Mouse (Mus musculus) 3134 (cell line): Measurements from ENCODE around the gene Mrgprf.

Experiments used
- DNase-seq: peaks from one replicate; pipeline ENCODE4 v3.0.0-alpha.2; 2011; ENCODE audit warnings: low spot score; ENCODE audit not compliant: insufficient read length; ENCODE audit errors: extremely low read depth

The Mrgprf gene

DNA sequence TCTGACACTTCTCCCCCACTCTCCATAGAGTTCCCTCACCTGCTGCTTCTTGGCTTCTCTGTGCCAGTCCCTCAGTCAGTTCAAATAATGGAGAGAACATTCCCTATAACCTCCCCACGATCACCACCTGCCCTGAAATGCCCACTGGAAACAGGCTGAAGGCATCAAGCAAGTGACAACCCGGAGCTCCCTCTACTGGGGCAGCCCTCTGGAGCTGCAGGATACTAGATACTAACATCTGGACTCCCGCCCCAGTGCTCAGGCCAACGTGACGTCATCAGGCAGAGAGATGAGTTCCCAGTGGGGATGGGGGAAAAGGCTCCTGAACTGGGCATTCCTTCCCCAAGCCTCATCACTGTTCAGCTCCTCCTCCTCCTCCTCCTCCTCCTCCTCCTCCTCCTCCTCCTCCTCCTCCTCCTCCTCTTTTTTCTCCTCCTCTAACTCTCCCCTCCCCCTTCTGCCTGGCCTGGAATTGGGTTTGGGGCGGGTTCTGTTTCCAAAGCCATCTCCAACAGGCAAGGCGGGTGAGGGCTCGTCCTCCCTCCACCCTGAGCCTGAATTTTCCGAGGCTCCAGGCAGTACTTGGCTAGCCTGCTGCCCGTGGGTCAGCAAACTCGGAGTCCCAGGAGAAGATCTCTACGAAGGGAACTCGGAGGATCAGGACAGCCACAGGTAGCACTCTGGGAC is at the start of gene Mrgprf:
Gene Mrgprf, plus strand, starts transcription at position 508 of the 687 bp plus-strand sequence.
- peak; percentile 76 for DNase-seq

DNA sequence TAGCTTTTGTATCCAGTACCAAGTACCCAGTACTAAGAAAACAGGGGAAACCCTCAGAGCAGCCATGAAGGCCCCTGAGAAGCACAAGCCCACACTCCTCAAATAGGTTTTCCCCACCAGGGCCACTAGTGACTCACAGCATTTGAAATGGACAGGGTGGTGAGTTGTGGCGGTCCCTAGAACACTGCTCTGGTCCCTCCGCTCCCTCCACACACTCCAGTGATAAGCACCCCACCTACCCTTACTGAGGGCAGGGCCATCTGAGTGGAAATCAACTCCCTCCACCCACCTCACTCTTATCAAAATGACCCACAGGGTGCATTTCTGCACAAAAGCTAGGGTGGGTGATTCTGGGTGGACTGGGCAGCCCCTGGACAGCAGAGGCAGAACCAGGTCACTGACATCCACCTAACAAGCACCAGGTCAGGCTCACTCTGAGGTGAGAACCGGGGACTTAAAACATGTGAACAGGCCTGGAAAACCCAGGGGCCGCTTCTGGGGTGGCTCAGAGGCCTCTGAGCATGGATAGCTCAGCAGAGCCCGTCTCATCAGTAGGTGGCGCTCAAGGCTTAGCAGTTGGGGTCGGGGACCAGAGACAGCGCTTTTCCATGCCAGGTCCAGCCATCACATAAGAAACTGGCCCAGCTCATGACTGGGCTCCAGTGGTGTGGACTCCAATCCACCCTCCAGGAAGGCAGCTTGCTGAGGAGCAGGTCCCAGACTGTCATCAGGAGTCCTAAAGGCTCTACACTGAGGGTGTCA is 47.7 kb upstream of the Mrgprf start:
- DNase-seq: peak; percentile 61

DNA sequence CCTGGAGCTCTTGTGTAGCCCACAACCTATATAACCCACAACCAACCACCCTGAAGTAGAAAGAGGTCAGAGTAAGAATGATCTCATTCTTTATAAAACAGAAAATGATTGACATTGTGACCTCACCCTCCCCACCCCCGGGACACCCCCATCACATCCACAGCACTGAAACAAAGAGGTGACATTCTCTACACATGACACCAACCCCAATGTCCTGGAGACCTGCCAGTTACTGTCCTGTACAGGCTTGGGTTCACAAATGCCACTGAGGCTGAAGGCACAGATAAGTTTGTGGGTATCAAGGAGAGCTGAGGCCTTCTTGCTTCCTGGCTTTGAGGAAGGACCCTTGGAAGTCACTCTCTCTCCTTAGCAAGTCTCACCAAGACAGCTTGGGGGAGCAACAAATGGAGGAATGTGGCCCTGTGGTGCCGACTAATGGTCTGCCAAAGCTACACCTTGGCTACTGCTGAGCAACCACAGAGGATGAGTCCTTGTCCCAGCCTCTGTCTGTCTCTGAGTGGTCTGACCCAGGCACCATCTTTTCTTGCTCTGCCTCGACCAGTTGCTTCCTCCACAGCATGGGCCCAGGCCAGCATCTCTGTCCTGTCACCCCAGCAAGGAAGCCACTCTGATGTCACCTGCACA is 46.5 kb upstream of the Mrgprf start:
- DNase-seq: no peak

DNA sequence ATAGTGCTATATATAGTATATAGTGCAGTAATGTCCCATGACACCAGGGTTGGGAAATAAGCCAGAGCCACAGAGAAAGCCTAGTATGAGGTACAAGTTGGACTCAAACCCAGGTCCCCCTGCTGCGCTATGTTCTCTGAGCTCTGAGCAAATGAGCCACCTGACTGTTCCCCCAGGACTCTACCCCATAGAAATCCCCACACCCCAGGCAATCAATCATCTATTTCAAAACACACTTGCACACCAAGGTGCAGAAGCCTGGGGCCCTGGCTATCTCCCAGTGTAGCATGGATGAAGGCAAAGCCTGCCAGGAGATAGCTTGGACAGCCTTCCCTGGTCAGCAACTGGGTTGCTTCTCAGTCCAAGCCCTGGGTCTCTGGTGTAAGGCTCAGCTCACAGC is 44.5 kb upstream of the Mrgprf start:
- DNase-seq: no peak

- DNase-seq: no peak
Measured at GRCm38 (mm10) chr7:145264202-145264601, 36.4 kb upstream of the Mrgprf start.

DNA sequence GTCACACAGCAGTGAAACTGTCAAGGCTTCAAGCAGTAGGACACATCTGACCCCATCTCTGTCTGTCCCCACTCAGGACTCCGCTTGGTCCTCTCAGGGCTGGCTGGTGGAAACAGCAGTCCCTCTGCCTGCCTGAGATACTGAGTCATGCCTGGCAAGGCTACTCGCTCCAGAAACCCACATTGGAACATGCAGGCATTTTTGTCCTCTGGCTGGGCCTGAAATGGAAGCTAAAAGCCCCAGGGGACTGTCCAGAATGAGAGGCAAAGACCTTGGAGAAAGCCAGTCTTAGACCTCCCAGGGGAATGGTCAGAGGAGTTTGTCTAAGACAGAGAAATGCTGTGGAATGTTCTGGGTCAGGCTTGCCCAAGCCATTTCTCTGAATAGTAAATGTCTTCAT is 34.6 kb upstream of the Mrgprf start:
- peak; percentile 80 for DNase-seq

- no peak for DNase-seq
Measured at GRCm38 (mm10) chr7:145268890-145269289, 31.7 kb upstream of the Mrgprf start.

- DNase-seq: no peak
Measured at GRCm38 (mm10) chr7:145270955-145271354, 29.7 kb upstream of the Mrgprf start.

DNA sequence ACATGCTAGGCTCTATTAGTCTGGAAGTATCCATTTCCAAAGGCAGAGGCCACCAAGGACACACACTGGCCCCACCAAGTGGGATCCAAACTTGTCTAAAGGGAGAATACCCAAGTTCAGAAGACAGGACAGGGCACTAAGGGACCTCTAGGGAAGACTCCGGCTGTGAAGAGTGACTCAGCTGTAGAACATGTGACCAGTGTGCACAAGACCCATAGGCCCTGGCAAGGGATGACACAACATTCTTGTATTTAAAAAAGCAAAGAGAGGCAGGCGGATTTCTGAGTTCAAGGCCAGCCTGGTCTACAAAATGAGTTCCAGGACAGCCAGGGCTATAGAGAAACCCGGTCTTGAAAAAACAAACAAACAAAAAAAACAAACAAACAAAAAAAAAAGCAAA is 25.1 kb upstream of the Mrgprf start:
- DNase-seq: no peak

DNA sequence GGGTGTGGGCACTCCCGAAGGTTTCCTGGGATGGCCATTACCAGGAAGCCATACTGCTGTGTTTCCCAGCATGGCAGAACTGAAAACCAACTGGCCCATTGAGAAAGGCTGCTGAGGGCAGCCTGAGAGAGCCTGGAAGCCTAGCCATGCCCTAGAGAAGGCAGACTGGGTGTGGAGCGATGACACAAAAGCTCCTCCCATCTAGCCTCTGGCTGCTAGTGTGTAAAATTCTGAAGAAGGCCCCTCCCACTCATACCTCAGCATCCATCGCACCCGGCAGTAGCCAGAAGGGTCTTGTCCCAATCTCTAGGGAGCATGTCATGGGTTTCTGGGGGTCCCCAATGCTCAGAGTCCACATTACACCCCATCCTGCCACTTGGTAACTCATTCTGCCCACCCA is 19.2 kb upstream of the Mrgprf start:
- peak; percentile 57 for DNase-seq

DNA sequence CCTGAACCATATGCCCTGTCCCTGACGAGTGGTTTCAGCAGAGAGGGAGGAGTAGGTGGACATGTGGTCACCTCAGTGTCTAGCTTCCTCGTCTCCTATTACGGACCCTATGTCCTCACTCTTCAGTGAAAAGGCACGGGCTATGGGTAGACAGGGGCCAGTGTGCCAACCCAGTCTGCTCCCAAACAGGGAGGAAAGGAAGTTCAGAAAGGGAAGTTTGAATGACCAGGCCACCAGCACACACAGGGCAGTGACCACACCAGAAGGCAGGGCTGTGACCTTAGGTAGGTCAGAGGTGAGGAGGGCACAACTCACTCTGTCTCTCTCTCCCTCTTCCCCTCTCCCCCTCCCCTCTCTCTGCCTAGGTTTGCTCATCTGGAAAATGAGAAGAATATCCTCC is 17.6 kb upstream of the Mrgprf start:
- DNase-seq: no peak

DNA sequence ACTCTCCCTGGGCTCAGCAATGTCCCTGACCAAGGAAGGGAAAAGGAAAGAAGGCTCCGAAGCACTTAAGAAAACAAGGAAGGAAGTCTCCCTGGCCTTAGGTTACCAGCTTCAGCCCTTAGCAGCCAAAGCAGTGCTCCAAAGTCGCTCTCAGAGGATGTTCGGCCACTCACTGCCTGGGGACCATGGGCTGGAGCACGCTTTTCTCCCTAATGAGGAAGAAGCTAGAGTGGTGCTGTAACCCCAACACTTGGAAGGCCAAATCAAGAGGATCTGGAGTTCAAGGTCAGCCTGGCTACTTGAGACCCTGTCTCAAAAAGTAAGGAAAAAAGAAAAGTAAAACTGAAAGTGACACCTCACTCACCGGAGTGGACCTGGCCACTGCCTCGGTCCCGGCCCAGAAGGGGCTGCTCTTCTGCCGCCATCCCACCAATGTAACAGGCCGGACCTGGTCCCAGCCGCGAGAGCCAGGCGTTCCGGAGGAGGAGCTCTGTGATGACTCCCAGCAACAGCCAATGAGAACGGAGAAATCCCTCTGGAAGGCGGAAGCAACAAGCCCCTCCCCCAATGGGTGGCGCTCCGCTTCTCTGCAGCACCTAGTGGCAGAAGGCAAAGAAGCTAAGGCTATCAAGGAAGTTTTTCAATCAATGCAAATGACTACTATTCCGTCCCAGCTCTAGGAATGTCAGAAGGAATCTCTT is 17.0 kb upstream of the Mrgprf start, which contains the start of gene Tpcn2:
Gene Tpcn2, minus strand, starts transcription at position 525 of the 701 bp plus-strand sequence.
- peak; percentile 88 for DNase-seq

DNA sequence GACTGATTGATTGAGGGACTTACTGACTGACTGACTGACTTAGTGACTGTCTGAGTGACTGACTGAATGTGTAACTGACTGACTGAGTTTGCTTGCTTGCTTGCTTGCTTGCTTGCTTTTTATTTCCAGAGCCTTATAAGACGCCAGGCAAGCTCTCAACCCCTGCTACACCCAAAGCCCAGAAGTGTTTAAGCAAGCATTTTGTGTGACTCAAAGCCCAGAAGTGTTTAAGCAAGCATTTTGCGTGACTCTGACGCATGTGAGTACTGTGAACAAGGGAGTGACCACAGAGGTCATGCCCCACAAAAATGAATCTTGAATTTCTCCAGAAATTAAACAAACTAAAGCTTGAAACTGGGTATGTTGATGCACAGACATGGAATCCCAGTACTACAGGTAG is 16.3 kb upstream of the Mrgprf start:
- DNase-seq: peak; percentile 31

GRCm38 (mm10) chr7:145285476-145285875 is 15.2 kb upstream of the Mrgprf start:
- no peak for DNase-seq

GRCm38 (mm10) chr7:145287410-145287809 is 13.2 kb upstream of the Mrgprf start:
- DNase-seq: no peak

GRCm38 (mm10) chr7:145289302-145289701 is 11.3 kb upstream of the Mrgprf start:
- peak; percentile 74 for DNase-seq

- no peak for DNase-seq
Measured at GRCm38 (mm10) chr7:145291847-145292246, 8.8 kb upstream of the Mrgprf start.

DNA sequence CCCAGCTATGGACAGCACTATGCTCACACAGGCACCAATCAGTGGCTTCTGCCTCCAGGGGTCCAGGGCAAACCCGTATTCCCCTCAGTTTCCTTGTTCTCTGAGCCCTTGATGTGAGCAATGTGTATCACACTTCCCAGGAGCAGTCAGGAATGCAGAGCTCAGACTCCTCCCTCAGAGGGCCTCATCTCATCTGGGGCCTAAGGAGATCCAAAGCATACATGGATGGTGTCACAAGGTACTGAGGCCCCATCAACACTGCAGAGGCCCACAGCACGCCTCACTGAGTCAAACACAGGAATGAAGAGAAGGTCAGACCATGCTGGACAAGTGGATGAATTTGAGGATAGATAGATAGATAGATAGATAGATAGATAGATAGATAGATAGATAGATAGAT is 7.9 kb upstream of the Mrgprf start:
- no peak for DNase-seq

GRCm38 (mm10) chr7:145293859-145294258 is 6.8 kb upstream of the Mrgprf start:
- DNase-seq: no peak

- DNase-seq: no peak
Measured at GRCm38 (mm10) chr7:145298666-145299490, 1.8 kb upstream of the Mrgprf start.
